Mouse (Mus musculus) embryonic stem cell, embryonic (primary cell): ENCODE measurements around the gene Wdr91.

Experiments used
- CTCF ChIA-PET, 4 experiments: fragments of 300-600 bp in 2 of 4; fragments of 350-600 bp in 2 of 4; sonication (Branson Sonifier 250); formaldehyde crosslinking; loops; one replicate each; lab custom pipeline; 2022; ENCODE audit warnings: inconsistent platforms in 2 of 4; lab: Charles Lee
- POLR2A ChIA-PET, 4 experiments: fragments of 300-600 bp in 2 of 4; fragments of 350-600 bp in 2 of 4; sonication (Branson Sonifier 250); formaldehyde crosslinking; loops; one replicate each; lab custom pipeline; 2022; ENCODE audit warnings: antibody characterized with exemption in 4 of 4, inconsistent platforms in 1 of 4; lab: Charles Lee

The Wdr91 gene

DNA sequence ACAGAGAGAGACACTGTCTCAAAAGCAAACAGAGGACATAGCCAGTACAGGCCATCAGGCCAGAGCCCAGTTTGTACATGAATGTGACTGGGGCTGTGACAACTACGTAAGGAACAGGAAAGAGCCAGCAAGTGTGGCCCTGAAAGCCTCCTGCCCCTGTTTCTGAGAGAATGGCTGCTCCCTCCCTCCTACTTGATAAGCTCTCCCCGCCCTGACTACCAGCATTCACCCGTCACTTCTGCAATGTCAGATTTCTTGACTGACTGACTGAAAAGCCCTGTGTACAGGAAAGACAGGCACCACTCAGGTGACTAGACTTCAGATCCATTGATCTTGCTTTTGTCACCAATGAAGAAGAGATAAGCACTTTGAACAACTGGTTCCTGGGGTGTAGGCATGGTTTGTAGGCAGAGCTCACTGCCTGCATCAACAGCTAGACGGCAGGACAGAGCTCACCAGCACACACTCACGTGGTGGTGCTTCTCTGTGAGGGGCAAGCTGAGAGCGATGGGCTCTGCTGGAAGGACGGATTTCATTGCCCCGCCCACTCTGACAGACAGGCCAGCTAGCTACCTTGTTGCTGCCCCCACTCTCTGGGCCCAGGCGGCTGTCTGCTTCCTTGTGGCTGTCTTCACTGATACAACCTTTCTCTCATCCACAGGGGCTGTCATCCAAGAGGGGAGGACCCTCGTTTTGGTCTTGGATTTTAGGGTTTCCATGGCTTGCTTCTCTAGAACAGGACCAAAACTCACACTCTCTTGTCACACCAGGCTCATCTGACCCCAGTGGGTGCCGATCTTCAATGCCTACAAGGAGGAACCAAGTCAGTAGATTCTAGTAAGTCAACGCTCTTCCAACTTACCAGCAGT is 34.5 kb downstream of the Wdr91 start:
- POLR2A ChIA-PET = interaction anchor here in 2 of 4 experiments (0.8 to 3.0 kb wide), 9 partner anchors 9 to 301 kb away, joined by 3 to 11 read pairs (median 3); partner anchors contain the start of genes Tmem140 (in 2 of the 2) and Nup205 (in 1 of the 2)

DNA sequence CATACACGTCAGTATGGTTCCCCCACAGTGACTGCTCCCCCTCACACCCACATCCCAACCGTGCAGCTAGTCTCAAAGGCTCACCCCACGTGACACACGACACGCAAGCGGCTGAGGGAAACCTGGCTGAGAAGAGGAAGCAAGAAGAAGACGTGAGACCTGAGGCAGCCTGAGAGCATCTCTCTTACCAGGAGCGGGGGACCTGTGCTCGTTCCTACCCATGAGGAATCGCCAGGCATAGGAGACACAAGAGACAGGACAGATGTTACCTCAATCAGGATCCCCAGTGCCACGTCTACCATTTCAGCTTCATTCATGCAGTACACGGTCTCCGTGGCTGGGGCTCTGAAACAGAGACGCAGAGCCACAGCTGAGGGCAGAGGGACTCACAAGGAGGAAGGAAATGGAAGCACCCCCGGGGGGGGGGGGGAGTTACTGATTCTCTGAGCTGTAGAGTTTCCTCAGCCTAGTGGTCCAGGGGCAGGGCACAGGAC is 35.4 kb downstream of the Wdr91 start:
- ChIA-PET CTCF (interaction anchor here in 1 of 4 experiments (0.6 to 1.4 kb wide), 2 partner anchors 52 to 327 kb away, joined by 4 read pairs; no protein-coding TSS in a partner anchor), POLR2A (interaction anchor here in 2 of 4 experiments (1.0 to 3.0 kb wide), 3 partner anchors 9 to 14 kb away, joined by 3 to 11 read pairs (median 5); partner anchors contain the start of gene Tmem140 (in 1 of the 2))

More for the DNA sequence above, 34.5 kb downstream of the Wdr91 start:
- CTCF ChIA-PET = interaction anchor here in 2 of 4 experiments (0.6 to 1.4 kb wide), 5 partner anchors 9 to 328 kb away, joined by 3 to 6 read pairs (median 4); no protein-coding TSS in a partner anchor

DNA sequence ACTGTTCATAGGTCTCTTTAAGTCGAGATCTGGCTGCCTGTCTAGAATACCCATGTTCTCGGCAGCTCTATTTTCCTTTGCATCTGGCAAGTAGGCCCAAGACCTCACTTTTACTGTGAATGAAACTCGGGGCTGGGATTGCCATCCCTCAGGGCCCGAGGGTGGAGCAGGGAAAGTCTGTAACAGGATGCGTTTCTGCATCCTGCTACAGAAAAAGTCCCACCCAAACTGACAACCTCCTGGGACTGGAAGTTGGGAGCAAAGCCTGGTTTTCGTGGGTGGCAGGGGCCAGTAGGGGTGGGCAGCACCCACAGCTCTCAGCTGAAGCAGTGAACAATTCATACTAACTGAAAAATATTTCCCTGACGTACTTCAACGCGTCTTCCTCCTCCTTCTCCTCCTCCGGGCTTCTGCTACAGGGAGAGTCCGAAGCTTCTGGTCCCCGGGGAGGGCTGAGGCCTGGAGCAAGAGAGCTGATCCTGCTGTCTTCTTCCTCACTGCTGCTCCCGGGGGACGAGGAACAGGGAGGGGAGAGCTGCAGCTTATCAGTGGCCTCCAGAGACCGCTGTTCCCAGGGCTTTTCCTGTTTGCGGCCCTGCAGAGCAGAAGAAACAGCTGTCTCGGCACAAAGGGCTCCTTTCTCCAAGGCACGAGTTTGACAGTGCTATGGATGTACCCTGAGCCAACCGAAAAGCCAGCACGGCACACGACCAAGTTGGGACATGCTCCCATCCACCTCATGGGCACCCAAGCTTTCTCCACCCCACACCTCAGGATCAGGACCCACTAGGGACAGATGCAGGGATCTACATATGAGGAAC is 36.4 kb downstream of the Wdr91 start:
- CTCF ChIA-PET = interaction anchor here in 1 of 4 experiments (0.6 to 0.7 kb wide), 2 partner anchors 13 to 48 kb away, joined by 4 to 7 read pairs; no protein-coding TSS in a partner anchor
- POLR2A ChIA-PET = interaction anchor here in 1 of 4 experiments (3.0 kb wide), 1 partner anchor 11 kb away, joined by 11 read pairs; the partner anchor contains the start of gene Tmem140

DNA sequence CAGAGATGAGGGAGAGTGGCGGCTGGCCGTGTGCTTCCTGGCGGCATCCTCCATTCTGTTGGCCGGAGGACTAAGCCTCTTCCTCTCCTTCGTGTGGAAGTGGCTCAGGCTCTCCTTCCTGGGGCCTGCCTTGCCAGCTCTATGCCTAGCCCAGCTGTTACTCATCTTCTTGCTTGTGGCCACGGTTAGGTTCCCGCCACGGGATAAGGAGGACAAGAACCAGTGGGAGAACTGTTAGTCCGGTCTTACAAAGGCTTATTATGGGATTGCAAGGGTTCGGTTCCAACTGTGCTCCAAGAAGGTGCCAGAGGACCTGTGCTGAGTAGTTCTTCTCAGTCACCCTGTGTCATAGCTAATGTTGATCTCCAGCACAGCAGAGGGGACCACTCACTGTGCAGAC is 37.8 kb downstream of the Wdr91 start:
- ChIA-PET CTCF (no interaction called here), POLR2A (interaction anchor here in 2 of 4 experiments (0.7 to 1.0 kb wide), 2 partner anchors 10 to 47 kb away, joined by 3 to 4 read pairs; partner anchors contain the start of gene Tmem140 (in 1 of the 2))

DNA sequence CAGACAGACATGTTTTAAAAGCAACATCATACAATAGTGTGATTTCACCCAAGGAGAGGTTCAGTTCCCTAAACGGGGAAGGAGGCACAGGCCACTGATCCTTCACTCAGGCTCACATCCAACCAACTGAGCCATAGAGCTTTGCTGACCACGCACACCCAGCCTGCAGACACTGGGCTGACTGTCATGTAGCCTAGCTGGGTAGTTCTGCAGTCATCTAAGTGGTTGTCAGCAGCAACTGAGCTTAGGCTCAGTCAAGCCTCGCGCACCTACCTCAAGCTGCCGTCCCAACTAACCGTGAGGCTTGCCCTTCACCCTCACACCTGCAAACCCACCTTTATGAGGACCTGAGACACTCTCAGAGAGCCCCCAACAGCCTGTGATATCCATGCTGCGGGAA is 38.7 kb downstream of the Wdr91 start:
- POLR2A ChIA-PET = interaction anchor here in 3 of 4 experiments (0.7 to 1.0 kb wide), 4 partner anchors 9 to 672 kb away, joined by 3 to 4 read pairs (median 3); partner anchors contain the start of gene Tmem140 (in 1 of the 3)

DNA sequence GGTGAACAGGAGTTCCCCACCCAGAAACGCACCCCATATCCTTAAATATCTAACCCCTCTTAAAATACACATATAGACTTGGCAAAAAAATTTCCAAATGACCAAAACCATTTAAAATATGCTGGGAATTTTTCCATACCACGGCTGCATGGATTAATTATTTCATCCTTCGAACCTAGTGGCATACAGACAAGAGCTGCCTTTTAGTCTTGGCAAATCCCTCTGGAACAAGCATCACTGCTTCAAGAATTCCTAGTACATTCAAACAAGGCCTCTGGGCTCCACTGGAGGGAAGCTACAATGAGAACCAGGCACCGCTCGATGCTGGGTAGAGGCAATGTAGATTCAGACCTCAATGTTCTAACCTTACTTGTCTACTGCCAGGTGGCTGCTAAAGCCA is 40.0 kb downstream of the Wdr91 start:
- ChIA-PET POLR2A (interaction anchor here in 1 of 4 experiments (0.8 kb wide), 1 partner anchor 15 kb away, joined by 3 read pairs; no protein-coding TSS in a partner anchor), CTCF (interaction anchor here in 1 of 4 experiments (1.9 kb wide), 1 partner anchor 9 kb away, joined by 5 read pairs; no protein-coding TSS in a partner anchor)

More for the DNA sequence above, 38.7 kb downstream of the Wdr91 start:
- CTCF ChIA-PET = interaction anchor here in 1 of 4 experiments (0.5 kb wide), 1 partner anchor 535 kb away, joined by 4 read pairs; no protein-coding TSS in a partner anchor

- CTCF ChIA-PET = interaction anchor here in 1 of 4 experiments (1.9 kb wide), 1 partner anchor 10 kb away, joined by 5 read pairs; no protein-coding TSS in a partner anchor
- POLR2A ChIA-PET = interaction anchor here in 2 of 4 experiments (0.8 to 1.0 kb wide), 2 partner anchors 14 to 40 kb away, joined by 3 read pairs; partner anchors contain the start of gene Wdr91 (in 1 of the 2)
These were observed 40.5 kb downstream of the Wdr91 start for GRCm38 (mm10) chr6:34870136-34870535.

- POLR2A ChIA-PET = interaction anchor here in 2 of 4 experiments (1.0 to 2.9 kb wide), 10 partner anchors 8 to 89 kb away, joined by 3 to 16 read pairs (median 3); partner anchors contain the start of genes Agbl3 (in 1 of the 2), Cyren (in 1 of the 2) and Wdr91 (in 1 of the 2)
- CTCF ChIA-PET = interaction anchor here in 1 of 4 experiments (1.4 to 1.6 kb wide), 2 partner anchors 9 to 52 kb away, joined by 4 read pairs; partner anchors contain the start of gene Cyren
These were observed 41.3 kb downstream of the Wdr91 start for GRCm38 (mm10) chr6:34869225-34869915.

DNA sequence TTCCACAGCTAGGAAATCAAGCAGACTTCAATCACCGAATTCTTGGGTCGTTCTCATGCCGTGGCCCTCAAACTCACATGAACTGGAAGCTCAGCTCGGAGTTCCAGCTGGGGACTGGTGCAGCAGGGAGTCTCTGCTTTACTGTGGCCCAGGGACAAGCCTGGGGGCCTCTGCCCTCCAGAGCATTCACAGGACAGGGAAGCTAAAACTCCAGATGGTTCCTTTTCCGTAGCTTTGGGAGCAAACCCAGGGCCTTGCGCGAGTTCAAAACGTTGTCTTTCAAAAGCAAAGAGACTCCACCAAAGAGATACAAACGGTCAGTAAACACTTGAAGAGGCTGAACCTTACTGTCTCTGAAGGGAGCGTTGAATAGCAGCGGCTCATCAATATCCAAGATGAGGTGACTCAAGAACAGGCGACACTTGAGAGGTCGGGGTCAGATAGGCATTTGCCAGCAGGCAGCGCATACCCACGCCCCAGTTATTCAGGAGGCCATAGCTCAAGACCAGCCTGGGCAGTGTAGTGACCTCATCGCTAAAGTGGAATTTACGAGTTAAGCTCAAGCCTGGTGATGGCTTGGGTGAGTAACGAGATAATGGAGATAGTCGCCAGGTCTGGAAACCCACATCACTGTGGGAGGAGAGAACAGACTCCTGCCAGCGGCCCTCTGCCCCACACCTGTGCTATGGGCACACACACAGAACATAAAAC is 42.0 kb downstream of the Wdr91 start:
- ChIA-PET POLR2A (interaction anchor here in 2 of 4 experiments (0.9 to 2.9 kb wide), 12 partner anchors 9 to 88 kb away, joined by 3 to 16 read pairs (median 3); partner anchors contain the start of genes Agbl3 (in 2 of the 2) and Cyren (in 1 of the 2)), CTCF (interaction anchor here in 1 of 4 experiments (1.4 to 1.6 kb wide), 2 partner anchors 10 to 53 kb away, joined by 4 read pairs; partner anchors contain the start of gene Cyren)

DNA sequence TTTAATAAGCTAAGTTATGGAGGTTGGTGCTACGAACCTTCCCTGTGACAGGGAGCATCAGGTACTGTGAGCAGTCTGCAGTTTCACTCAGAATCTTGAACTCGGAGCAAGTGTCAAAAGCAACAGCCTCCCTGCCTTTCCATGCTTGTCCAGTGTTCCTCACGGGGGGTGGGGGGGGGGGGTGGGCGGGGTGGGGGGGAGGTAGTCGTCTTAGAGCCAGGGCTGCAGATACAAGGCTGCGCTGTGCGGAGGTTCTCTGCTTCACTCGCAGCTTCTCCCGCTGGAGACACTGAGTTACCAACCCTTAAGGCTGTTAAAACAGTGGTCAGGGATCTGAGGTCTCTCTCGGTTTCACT is 42.7 kb downstream of the Wdr91 start:
- POLR2A ChIA-PET = interaction anchor here in 2 of 4 experiments (0.9 to 2.9 kb wide), 9 partner anchors 9 to 87 kb away, joined by 3 to 16 read pairs (median 3); partner anchors contain the start of genes Agbl3 (in 1 of the 2) and Cyren (in 1 of the 2)
- CTCF ChIA-PET = interaction anchor here in 3 of 4 experiments (1.3 to 1.8 kb wide), 4 partner anchors 8 to 10 kb away, joined by 3 to 4 read pairs (median 4); partner anchors contain the start of gene Cyren (in 2 of the 3)

DNA sequence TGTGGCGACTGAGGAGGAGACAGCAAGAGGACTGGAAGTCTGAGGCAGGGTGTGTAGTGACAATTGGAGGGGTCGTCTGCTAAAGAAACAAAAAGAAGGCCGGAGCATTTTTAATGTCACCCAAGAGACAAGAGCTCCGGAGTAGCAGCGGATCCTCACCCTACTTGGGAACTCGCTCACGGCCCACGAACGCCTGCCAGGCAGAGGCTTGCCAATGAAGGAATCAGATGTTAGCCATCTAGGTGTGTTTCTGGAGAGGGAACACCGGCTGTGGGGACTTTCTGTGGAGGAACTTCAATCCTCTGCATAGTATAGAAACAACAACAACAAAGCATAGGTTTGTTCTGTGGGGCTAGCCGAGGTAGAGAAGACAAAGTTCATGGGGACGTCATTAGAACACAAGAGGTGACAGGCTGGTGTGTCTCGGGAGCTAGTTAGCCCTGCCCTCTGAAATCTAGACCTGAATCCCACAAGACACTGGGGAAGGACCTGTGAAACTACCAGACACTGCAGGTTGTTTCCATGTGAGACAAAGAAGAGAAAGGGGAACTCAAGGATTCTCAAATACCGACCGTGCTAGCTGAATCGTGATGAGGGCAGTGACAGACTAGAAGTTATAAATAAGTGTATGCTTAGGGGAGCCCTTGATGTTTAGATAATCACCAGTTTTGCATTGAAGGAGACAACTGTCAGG is 43.2 kb downstream of the Wdr91 start:
- ChIA-PET POLR2A (interaction anchor here in 3 of 4 experiments (0.5 to 2.9 kb wide), 10 partner anchors 9 to 132 kb away, joined by 3 to 16 read pairs (median 4); partner anchors contain the start of gene Cyren (in 2 of the 3)), CTCF (interaction anchor here in 2 of 4 experiments (1.3 to 1.8 kb wide), 3 partner anchors 9 to 10 kb away, joined by 3 to 4 read pairs (median 4); partner anchors contain the start of gene Cyren (in 1 of the 2))

DNA sequence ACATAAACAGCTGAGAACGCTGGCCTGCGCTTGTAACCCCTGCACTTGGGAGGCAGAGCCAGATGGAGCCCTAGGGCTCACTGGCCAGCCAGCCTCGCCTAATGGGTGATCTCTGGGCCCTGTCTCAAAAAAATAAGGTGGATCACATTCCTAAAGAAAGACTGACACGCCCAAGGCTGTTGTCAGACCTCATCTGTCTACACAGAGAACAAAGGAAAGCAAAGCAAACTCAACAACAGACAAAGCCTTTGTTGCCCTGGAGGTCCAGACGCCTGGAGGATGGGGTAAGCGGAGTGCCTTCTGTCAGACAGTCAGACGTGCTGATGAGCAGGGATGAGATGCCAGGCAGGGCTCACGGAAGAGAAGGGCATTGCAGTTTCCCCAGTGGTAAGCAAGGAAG is 43.9 kb downstream of the Wdr91 start:
- POLR2A ChIA-PET = interaction anchor here in 3 of 4 experiments (0.7 to 2.9 kb wide), 8 partner anchors 9 to 264 kb away, joined by 3 to 16 read pairs (median 4); partner anchors contain the start of gene Cyren (in 2 of the 3)

GRCm38 (mm10) chr6:34865711-34866593 is 44.7 kb downstream of the Wdr91 start:
- ChIA-PET CTCF (no interaction called here), POLR2A (interaction anchor here in 2 of 4 experiments (0.7 to 1.7 kb wide), 6 partner anchors 8 to 265 kb away, joined by 3 to 7 read pairs (median 5); partner anchors contain the start of gene Cyren (in 1 of the 2))

More for the DNA sequence above, 43.9 kb downstream of the Wdr91 start:
- CTCF ChIA-PET = interaction anchor here in 2 of 4 experiments (1.3 to 1.8 kb wide), 3 partner anchors 9 to 11 kb away, joined by 3 to 4 read pairs (median 4); partner anchors contain the start of gene Cyren (in 1 of the 2)

DNA sequence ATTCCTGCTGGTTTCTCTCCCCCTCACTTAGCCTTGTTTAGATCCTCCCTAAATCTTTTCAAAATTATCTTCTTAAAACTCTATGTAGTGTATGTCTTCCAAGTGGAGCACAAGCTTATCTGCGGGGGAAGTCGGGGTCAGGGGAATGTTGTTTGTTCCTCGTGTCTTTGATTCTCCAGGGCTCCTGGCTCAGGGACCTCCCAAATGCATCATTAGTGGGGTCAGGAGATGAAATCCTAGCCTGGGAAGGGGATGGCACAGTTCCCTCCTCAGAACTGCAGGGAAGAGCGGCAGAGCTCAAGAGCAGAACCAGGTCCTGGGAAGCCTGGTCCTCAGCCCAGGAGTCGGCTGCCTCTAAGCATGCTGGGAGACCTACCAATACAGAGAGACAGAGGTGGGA is 45.5 kb downstream of the Wdr91 start:
- CTCF ChIA-PET = no interaction called here
- POLR2A ChIA-PET = interaction anchor here in 2 of 4 experiments (0.8 to 1.7 kb wide), 3 partner anchors 13 to 26 kb away, joined by 3 to 7 read pairs (median 5); partner anchors contain the start of gene Cyren (in 2 of the 2)
